Mouse (Mus musculus): ENCODE results near the gene Scamp4. TPM values are rescaled to one million over a fixed set of nuclear protein-coding genes. Genes with fewer than 3 reads are reported as not detected.
"Not testable (repeated sequence)": the region's sequence is repeated elsewhere in the genome, so short reads cannot be mapped to it uniquely, and the experiment has no call there.

The Scamp4 gene
- total RNA-seq, 2 experiments from 2014 or later, result 14.3 to 18.4 TPM

DNA sequence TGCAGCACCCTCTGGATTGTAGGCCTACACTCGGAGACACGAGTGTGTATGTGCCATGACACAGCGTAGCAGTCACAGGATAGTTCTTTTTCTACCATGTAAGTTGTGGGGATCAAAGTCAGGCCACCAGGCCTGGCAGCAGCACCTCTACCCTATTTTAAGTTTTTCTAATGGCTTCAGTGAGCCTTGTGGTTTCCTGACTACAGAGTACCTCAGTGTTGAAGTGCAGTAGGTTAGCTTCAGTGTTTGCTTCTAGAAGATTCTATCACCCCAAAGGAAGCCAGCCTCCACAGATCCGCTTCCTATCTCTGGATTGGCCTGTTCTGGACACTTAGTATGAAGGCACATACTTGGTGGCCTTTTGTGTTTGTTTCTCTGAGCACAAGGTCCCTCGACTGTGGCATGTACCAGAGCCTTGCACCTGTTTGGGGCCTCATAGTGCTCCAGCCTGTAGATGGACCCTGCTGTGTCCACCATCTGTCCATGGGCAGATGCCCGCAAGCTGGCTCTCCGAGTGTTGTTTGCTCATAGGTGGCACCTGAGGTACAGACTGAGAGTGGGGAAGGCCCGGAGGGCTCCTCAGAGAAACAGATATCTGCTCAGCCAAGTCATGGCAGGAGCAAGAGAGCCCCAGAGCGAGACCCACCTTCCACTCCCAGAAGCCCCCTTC, 7.6 kb downstream of the Scamp4 start:
- no peak for DNase-seq

DNA sequence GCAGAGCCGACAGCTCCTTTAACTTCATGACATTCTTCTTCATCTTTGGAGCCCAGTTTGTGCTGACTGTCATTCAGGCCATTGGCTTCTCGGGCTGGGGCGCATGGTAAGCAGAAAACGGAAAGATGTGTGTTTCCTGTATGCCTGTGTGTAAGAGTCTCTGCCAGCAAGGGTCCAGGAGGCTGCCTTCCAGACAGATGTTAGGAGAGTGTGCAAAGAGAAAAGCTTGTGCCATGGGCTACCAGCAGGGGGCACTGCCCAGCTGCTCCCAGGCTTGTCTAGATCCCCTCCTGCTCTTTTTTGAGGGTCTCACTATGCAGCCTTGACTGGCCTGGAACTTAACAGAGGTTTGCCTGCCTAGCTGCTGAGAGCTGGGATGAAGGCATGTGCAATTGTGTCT, 8.4 kb downstream of the Scamp4 start:
- DNase-seq, result no peak

DNA sequence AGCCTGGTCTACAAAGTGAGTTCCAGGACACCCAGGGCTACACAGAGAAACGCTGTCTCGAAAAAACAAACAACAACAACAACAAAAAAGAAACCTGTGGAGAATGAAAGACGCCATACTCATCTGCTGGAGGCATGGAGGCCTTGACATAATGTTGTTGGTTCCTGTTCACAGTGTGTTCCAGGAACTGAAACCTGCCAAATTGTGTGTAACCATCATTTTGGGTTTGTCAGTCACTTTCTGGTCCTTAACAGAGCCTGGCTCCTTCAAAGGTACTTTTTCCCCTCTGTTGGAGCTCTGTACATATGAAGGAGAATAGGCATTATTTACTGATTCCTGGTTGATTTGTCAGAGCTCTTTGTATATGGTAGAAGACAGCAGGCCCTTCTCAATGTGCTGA, 9.2 kb downstream of the Scamp4 start:
- DNase-seq, result no peak

DNA sequence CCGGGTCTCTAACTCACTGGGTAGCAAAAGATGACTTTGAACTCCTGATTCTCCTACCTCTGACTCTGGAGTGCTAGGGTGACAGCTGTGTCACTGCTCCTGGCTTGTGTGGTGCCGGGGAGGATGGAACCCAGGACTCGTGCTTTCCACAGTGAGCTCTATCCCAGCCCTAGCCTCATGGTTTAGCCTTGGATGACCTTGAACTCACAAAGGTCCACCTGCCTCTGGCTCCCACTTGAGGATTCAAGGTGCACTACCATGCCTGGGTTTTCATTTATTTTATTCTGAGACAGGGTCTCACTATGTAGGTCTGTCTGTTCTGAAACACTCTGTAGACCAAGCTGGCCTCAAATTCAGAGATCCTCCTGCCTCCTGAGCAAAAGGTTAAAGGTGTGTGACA, 11.1 kb downstream of the Scamp4 start:
- DNase-seq, result no peak

DNA sequence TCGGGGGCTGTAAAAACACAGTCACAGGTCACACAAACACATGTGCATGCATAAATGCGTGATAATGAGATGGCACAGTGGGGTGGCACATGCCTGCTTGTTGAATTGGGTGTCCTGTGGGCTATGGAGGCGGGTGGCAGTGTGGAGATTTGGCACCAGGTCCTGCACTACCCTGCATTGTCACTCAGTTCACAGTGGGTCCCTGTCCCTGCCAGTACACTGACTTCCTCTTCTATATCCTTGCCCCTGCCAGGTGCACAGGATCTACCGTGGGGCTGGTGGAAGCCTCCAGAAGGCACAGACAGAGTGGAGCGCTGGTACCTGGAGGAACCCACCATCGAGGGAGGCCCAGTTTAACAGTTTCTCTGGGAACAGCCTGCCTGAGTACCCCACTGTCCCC, 11.7 kb downstream of the Scamp4 start:
- no peak for DNase-seq

DNA sequence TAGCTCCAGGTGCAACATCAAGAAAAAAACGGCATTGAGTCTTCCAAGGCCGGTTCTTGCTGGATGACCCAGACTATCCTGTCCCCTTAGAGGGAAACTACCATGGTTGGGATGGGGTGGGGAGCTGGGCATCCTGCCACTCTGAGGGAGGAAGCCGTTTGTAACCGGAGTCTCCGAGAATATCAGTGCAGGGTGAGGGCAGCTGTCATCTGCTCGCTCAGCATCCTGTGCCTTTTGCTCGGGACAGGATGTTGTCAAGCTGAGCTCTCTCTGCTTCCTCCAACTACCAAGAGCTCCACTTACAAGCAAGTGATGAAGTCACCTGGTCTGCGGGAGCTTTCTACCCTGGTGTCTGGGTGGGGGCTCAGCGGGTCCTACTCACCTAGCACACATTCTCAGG, 15.5 kb downstream of the Scamp4 start:
- peak; percentile 59 for DNase-seq

DNA sequence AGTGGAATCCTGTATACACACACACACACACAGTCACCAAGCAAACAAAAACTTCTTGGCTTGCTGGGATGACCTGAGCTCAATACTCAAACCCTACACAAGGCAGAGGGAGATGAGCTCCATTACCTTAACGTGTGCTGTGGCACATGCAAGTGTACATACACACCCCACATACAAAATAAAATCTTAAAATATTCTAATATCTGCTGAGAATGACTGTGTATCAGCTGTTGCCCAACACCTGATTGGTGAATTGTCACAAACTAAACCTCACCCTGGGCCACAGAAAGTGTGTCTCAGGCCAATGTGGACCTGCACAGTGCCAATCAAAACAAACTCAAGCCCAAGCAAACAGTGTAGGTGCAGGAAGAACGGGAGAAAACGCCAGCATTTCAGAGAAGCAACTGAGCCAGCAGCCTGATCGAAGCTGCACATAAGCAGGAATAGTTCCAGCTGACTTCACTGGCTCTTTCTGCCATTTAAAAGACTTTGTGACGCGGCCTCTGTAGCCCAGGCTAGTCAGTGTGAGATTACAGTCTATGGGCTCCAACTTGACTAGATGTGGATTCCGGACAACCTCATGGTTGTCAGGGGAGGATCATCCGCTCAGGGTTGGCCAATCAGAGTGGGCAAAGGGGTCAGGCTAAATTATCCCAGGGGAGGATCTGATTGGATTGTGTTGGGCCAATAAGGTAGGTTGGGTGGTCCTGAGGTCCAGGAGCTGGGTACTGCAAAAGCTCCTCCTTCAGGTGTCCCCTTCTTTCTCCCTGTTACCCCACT, 17.0 kb downstream of the Scamp4 start:
- DNase-seq, result no peak

DNA sequence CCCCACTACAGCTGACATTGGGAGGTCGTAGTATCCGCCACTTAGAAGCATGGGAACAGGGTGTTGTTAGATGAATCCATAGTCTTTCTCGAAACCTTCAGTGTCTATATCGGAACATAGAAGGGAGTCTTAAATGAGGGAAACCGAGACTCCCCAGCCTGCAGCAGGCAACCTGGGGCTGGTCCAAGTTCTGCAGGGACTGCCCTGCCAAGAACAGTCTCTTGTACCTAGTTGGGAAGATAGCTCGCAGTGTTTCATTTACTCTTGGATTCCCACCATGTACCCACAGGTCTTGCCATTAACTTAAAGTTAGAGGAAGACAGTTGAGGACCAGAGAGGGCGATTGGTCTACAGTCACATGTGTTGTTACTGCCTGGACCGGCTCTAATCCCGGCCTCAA, 17.7 kb downstream of the Scamp4 start:
- no peak for DNase-seq

DNA sequence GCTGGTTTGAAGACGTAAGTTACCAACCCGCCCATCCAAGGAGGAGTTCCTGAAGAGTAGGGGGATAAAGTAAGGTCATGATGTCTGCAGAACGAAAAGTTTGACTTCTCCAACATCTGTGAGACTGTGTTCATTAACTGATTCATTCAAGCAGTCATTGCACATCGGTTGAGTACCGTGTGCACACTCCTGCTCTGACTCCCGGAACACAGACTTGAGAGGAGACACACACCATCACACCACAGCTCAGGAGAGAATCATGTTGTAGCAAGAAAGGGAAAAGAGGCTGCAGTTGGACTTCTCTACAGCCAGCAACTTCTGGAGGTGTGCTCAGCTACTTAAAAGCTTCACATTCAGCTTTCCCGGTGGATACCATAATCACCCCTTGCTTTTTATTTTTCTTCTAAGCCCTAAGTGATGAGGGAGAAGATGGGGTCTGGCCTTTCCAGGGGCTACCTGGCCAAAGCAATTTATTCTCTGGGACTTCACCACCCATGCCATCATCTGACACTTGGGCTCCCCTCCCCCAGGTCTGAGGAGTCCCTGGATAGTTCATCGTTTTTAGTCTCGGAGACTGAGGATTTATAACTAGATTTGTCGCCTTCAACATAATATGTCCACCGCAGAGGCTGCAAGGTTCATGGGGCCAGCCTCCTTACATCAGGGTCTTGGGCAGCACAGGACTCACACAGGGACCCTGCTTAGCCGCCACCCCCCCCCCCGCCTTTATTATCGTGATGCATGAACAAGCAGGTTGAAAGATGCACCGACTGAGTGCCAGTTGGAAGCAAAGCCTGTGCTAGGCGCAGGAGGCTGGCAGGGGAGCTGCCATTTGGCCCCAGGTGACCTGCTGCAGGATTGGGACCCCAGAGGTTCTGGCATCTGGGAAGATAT, 18.4 kb downstream of the Scamp4 start:
- DNase-seq, result no peak

DNA sequence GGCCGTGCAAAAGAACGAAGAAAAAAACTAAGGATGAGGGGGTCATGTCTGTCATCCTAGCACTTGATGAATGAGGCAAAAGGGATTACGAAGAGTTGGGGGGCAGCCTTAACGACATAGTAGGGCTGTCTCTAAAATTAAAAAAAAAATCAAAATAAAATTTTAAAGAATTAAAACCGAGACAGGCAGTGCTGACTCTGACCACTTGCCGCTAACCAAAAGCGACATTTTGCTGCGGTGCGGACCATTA, 18.9 kb downstream of the Scamp4 start:
- no peak for DNase-seq

DNA sequence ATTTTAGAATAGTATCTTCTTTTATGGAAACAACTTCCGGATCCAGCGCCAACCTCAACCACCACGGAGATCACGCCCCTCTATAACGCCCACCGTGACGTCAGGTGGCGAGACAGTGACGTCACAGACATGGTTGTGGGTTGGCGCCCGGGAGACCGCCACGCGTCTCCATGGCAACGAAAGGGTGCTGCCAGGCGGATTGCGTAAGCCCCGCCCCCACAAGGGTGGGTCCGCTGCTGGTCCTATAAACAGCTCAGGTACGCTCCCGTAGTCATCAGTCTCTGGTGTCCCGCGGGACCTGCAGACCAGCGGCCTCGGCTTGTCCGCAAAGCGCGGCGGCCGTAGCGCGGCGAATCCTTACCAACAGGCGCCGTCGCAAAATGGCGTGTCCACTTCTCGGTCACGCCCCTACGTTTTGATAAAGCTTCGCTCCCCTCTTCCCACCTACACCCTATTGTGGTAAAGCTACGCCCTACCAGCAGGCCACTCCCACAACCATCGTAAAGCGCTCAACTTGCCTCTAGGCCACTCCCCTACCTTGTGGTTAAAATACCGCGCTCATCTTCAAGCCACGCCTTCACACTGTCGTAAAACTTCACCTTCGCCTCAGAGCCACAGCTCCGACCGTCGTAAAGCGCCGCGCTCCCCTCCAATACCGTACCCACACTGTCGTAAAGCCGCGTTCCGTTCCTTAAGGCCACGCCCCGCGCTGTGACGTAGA, 19.4 kb downstream of the Scamp4 start:
- DNase-seq, result peak; percentile 98

DNA sequence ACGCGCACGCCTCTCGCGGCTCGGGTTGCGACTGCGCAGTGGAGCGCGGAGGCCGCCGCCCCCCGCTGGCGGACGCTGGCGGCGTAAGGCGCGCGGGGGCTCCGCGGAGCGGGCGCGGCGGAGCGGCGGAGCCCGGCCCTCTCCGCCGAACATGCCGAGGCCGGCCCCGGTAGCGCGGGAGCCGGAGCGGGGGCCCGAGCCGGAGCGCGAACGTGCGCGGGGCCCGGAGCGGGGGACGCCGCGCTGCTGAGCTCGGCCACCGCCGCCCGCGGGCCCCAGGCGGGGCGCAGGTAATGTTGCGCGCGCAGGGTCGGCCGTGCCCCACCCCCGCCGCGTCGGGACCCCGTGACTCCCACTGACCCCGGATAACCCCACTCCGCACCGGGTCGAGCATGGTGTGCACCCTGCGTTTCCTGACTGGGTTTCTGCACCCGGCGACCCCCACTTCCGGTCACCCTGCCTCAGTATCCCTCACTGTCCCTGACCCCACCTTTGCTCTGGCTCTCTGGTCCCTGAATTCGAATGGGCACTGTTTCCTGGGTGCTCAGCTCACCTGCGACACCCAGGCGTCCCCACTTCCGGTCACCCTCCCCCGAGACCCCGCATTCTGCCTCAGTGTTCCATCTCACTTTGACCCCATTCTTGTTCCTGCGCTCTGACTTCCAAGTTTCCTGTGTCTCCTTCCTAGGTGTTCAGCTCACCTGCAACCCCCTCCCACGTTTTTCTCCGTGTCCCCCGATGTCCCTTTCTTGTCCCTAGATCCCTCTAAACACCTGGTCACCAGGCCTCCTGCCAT, 20.2 kb downstream of the Scamp4 start, which contains the start of gene Csnk1g2:
TSS of gene Csnk1g2 (plus strand) at position 178 of the 796 bp plus-strand sequence.
- DNase-seq, result peak; percentile 53

DNA sequence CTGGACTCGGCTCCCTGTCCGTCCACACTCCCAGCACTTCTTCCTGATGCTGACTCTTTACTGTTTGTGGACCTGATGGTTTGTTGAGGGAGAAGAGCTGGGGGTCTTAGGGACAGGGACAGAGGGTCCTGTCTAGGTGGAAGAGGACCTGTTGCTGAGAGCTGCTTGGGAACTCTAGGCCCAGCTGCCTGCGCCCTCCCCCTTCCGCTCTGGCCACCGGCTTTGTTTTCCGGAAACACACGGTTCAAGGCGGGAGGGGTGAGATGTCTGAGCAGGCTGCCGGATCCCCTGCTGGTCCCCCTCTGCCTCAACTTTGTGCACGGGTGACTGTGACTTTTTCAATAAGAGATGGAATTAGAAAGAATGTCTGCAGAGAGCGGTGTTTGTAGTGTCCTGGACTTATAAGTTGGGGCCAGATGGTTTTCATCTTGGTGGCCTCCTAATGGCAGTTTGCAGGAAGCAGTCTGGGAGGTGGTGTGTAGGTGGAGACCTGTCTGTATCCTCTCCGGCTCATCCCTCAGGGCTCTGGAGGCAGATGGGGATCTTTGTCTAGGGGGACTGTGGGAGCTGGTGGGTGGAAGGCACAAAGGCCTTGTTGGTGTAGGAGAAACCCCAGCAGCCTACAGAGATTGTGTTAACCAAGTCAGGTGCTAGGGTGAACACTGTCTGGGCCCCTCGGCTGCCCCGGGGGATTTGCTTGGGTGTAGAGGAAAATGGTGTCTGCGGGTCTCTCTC, 21.0 kb downstream of the Scamp4 start:
- peak; percentile 56 for DNase-seq

DNA sequence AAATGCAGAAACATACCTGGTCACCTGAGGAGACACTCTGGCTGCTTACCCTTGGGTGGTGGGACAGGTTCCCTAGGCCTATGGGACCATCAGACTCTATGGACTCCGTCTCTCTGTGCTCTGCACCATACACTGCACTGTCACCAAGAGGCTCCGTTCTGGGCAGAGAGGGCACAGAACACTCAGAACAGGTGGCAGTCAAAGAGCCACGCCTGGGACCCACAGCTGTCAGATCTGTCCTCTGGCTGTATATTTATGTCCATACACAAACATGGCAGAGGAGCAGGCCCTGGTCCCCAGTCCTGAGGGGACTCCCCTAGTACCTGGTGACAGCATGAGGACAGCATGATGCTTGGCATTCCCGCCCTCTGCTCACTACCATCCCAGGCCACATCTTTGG, 23.1 kb downstream of the Scamp4 start:
- no peak for DNase-seq

DNA sequence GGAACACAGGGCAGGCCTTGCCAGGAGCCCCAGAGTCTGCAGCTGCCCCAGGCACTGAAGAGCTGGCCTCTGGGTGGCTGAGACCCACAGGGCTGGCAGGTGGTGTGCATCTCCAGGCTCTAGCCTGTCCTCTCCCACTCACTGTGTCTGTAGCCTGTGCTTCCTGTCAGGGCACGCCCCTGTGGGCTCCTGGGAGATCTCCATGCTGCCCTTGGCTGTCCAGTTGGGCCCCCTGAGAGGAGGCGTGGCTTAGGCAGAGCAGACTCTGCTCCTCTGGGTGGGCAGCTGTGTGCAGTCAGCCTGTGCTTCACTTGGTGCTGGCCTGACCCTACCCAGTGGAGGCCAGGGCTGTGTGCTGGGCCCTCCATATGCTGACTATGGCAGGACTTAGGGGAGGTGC, 25.0 kb downstream of the Scamp4 start:
- peak; percentile 65 for DNase-seq

DNA sequence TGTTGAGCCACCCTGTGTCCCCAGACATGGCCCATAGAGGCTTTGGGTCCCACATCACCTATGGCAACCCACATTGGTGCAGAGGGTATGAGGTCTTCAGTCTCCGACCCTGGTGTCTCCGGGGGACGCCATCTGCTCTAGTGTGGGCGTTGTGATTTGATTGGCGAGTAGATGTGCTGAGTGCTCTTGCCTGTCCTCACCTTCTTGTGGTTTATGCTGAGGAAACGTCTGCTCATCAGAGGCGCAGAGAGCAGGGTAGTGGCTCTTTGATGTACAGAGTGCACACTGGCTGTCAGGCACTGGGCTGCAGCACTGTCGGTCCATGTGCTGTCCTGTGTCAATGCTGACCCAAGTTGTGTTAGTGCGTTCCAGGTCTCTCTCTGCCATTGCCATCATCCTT, 26.3 kb downstream of the Scamp4 start:
- no peak for DNase-seq

DNA sequence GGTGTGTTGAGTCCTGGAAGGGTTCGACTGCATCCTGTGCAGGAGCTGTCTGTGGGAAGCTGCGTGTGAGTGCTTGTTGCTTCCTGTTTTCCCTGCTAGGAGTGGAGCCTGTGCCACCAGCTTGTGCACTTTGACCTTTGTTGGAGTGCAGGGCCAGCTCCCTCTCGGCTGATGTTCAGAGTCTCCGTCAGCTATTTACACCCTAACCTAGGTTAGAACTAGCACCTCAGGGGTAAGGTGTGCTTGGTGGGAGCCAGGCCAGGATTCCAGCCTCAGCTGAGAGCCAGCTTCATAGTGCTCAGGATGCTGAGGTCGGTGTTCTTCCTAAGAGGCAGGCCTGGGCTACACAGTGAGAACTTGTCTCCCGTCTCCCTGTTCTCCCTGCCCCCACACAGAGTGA, 32.7 kb downstream of the Scamp4 start:
- DNase-seq, result no peak

DNA sequence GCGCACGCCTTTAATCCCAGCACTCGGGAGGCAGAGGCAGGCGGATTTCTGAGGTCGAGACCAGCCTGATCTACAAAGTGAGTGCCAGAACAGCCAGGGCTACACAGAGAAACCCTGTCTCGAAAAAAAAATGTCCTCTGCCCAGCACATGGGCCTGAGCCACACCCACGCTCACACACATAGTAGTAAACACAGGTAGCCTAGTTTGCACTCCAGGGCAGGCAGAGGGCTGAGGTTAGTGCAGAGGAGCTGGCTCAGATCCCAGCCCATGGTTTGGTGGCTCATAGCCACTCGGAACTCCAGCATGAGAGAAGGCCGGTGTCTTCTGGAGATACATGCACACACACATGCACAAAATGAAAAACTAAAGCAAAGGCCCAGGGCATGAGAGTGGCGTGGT, 44.3 kb downstream of the Scamp4 start:
- DNase-seq, result no peak

DNA sequence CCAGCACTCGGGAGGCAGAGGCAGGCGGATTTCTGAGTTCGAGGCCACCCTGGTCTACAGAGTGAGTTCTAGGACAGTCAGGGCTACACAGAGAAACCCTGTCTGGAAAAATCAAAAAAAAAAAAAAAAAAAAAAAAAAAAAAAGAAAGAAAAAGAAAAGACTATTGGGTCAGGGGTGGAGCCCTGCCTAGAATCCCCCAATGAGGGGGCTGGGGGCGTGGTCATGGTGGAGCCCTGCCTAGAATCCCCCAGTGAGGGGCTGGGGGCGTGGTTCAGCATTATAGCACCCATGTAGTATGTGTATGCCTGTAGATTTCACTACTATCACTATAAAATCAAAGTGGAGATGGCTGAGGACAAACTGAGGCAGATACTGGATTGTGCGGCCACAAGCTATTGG, 47.2 kb downstream of the Scamp4 start:
- not testable (repeated sequence) for DNase-seq

DNA sequence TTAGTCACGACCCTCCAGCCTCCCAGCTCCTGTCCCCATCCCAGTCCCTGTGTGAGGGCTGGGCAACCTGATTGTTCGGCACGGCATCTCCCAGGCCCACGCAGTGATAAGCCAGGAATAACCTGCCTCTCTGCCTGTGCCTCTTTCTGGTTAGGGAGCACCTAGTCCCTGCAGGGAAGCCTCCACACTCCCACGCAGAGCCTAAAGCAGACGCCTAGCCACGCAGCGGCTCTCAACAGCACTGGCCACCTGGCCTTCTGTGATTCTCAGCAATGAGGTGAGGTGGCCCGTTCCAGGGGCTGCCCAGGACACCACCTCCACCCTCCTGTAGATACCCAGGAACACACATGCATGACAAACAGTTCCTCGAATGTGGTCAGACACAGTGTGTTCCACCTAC, 47.7 kb downstream of the Scamp4 start:
- no peak for DNase-seq

DNA sequence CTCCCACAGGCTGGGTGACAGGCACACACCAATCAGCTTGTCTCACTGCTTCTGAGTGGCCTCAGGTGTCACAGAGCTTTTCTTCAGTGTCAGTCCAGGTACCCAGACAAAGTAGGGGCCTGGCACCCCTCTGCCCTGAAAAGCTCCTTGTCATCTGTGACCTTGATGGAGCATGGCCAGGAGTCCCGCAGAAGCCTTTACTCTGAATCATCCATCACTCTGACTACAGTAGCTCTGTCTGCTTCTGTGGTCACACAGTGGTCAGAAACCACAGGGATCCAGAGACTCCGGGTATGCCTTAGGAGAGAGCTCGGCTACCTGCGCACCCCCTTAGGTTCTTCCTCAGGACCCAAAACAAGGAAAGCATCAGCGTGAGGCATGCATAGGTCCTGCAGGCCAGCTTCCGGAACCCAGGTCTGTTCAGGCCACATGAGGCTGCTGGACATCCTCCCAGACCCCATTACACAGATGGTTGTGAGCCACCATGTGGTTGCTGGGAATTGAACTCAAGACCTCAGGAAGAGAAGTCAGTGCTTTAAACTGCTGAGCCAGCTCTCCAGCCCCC, 50.6 kb downstream of the Scamp4 start:
- DNase-seq, result no peak

Measured in gastrocnemius, postnatal 25 days (tissue).